25 mouse cellular contexts compared by ENCODE assay signal in the genomic region with DNA sequence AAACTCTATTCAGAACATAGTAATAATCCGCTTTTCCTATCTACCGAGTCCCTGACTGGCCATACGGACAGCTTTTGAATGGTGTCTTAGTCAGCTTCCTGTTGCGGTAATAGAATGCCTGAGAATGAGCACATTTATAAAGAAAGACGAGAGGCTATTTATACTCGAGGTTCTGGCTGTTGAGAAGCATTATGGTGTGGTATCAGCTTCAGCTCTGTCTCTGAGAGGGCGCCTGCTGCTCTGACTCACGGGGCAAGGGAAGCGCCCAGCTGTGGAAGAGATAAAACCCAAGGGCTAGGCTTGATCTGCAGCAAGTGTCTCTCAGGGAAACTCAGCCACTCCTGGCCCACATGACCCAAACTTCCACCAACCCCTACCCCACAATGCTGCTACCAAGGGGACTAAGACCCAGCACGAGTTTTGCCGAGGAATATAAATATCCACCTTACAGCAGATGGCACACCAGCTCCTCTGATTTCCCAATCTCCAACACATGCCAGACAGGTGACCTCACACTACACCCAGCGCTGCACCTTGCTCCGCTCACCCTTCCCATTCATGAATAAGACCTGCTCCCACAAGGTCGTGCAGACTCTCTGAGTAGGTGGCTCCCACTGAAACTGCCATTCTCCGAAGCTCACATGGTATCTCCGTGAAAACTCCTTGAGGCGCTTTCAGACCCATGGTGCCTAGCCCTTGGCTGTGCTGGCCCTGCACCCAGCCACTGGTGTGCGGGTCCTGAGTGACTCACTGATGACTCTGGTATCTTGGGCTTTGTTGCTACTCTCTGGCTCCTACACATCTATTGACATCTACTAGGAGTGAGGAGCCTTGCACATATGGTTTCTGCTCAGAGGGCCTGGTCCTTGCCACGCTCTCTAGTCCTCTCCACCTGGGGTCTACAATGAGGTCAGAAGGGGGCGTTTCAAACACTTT. TPM values are rescaled to one million over a fixed set of nuclear protein-coding genes. Genes with fewer than 3 reads are reported as not detected.
A peak's percentile ranks its signal among the peaks of the same experiment; 100 is the strongest.
DNase-seq lines count a peak whose midpoint lies in the region; ATAC-seq lines count a peak whose summit lies in the region.
"Had no signal": no experiment of that assay in that cellular context is flagged by ENCODE, and none has a peak within 500 bp of the region (broad histone marks: within the 10 kb centered on the region; RNA-seq: fewer than 3 reads in every experiment).

No protein-coding gene starts in this region.

- no peaks in the 10 kb centered on the region for H3K36me3 ChIP-seq in heart, embryonic 13.5 days
- H3K36me3 ChIP-seq in lung, embryonic 16.5 days (ENCODE audit: control insufficient read depth, insufficient read depth, low read length) = no peaks in the 10 kb centered on the region
- H3K36me3 ChIP-seq: embryonic facial prominence, embryonic 13.5 days; heart, embryonic 12.5 days; hindbrain, embryonic 13.5 days; limb, embryonic 10.5 days; midbrain, embryonic 13.5 days had no signal

- H3K9ac ChIP-seq in heart, embryonic 13.5 days = no peak overlapping the region
- no peak overlapping the region for H3K9ac ChIP-seq in lung, embryonic 16.5 days (ENCODE audit: low read length)
- H3K9ac ChIP-seq: embryonic facial prominence, embryonic 13.5 days; heart, embryonic 12.5 days; hindbrain, embryonic 13.5 days; liver, postnatal 0 days; midbrain, embryonic 13.5 days had no signal

- H3K4me2 ChIP-seq in heart, embryonic 13.5 days = no peak overlapping the region
- H3K4me2 ChIP-seq in lung, embryonic 16.5 days (ENCODE audit: low read depth, low read length) = no peak overlapping the region
- H3K4me2 ChIP-seq: embryonic facial prominence, embryonic 13.5 days; heart, embryonic 12.5 days; hindbrain, embryonic 13.5 days; midbrain, embryonic 13.5 days had no signal

- H3K27me3 ChIP-seq in heart, embryonic 13.5 days (replicated peaks) = no peaks in the 10 kb centered on the region
- no peaks in the 10 kb centered on the region for H3K27me3 ChIP-seq in lung, embryonic 16.5 days (ENCODE audit: control insufficient read depth, insufficient read depth, low read depth, low read length)
- H3K27me3 ChIP-seq: embryonic facial prominence, embryonic 13.5 days; heart, embryonic 12.5 days; hindbrain, embryonic 13.5 days had no signal

- no peak for DNase-seq in heart, postnatal 14 days
- no peak for DNase-seq in lung, postnatal 10 days
- no peak for DNase-seq in gastrocnemius, adult 8-10 months (ENCODE audit: low spot score in 2 of 2)
- DNase-seq in B cell, adult 2 months = no peak
- DNase-seq in layer of hippocampus, postnatal 25 days (ENCODE audit: extremely low spot score in 1 of 2, low spot score in 1 of 2) = no peak
- DNase-seq: cerebellum, adult 9-10 months; kidney, postnatal 36 days; liver, postnatal 0 days; right cerebral cortex, postnatal 14 days; thymus, adult 2 months had no signal

- 0 out of 2 replicates have a peak, but pooled peaks cover 5% of the 10 kb centered on the region for H3K9me3 ChIP-seq in heart, embryonic 13.5 days
- H3K9me3 ChIP-seq in lung, embryonic 16.5 days (ENCODE audit: control insufficient read depth, low read length) = no peaks in the 10 kb centered on the region
- H3K9me3 ChIP-seq: hindbrain, embryonic 13.5 days; limb, embryonic 10.5 days; midbrain, embryonic 13.5 days had no signal

- H3K27ac ChIP-seq in heart, embryonic 13.5 days (replicated peaks) = peak overlapping the region; percentile 32
- no peak overlapping the region for H3K27ac ChIP-seq in lung, embryonic 16.5 days (ENCODE audit: low read length)
- H3K27ac ChIP-seq: embryonic facial prominence, embryonic 13.5 days; hindbrain, embryonic 13.5 days; left cerebral cortex, adult 2 months; limb, embryonic 10.5 days; midbrain, embryonic 13.5 days had no signal

- no peak for ATAC-seq in heart, embryonic 13.5 days (ENCODE audit: extremely low read depth, insufficient number of reproducible peaks, low FRiP score, low TSS enrichment)
- ATAC-seq in lung, embryonic 16.5 days (ENCODE audit: low read depth) = peak; percentile 41
- ATAC-seq in common myeloid progenitor, adult 5-6 weeks (replicated peaks; ENCODE audit: low read depth, poor library complexity, severe bottlenecking) = peak; percentile 50
- ATAC-seq: forebrain, embryonic 14.5 days; liver, postnatal 0 days; midbrain, embryonic 13.5 days had no signal

- H3K4me1 ChIP-seq in heart, embryonic 13.5 days = peaks cover 12% of the 10 kb centered on the region
- H3K4me1 ChIP-seq in lung, embryonic 16.5 days (replicated peaks; ENCODE audit: control insufficient read depth, insufficient read depth, low read length) = peaks cover 2% of the 10 kb centered on the region

- intact Hi-C loops in heart, postnatal 14 days (cut with DNase I) = no loop called here

- H3K4me3 ChIP-seq in heart, embryonic 13.5 days = no peak overlapping the region
- H3K4me3 ChIP-seq in lung, embryonic 16.5 days (ENCODE audit: low read length) = no peak overlapping the region
- H3K4me3 ChIP-seq: embryonic facial prominence, embryonic 13.5 days; heart, embryonic 12.5 days; hindbrain, embryonic 13.5 days; left cerebral cortex, adult 2 months; limb, embryonic 10.5 days; midbrain, embryonic 13.5 days had no signal

- 47% methylated on average over 20 of the region's 20 CpGs for WGBS in heart, embryonic 13.5 days
- WGBS in lung, embryonic 16.5 days = 67% methylated on average over 20 of the region's 20 CpGs

RNA-seq across cellular contexts. Expression of a gene that starts 20.1 kb away (rescaled TPM):
- not detected in 2 replicates for polyA plus RNA-seq in heart, embryonic 13.5 days (2015; fragmentation: Nextera tagmentation; extraction: Ambion mirVana)
- total RNA-seq in heart, postnatal 14 days (2021) = not detected
- polyA plus RNA-seq in lung, embryonic 16.5 days (2015; fragmentation: Nextera tagmentation; extraction: Ambion mirVana) = 0.19 and 0.63 TPM in 2 replicates
- not detected in 2 replicates for total RNA-seq in common myeloid progenitor, adult 5-6 weeks (2017)
- total RNA-seq in gastrocnemius, adult 8-10 months (2022) = not detected
- 1 to 10 TPM in 1 of 2 experiments, under 1 TPM in 1; 0.87 to 1.7 TPM for total RNA-seq in layer of hippocampus, postnatal 25 days (2021)
- total RNA-seq: adrenal gland, adult 18-20 months; gastrocnemius, adult 18-20 months; liver, adult 2 months had no signal
- polyA plus RNA-seq: kidney, embryonic 14.5 days; limb, embryonic 10.5 days; liver, adult 2 months; liver, postnatal 0 days; stomach, embryonic 14.5 days had no signal
